Mouse (Mus musculus) kidney, adult 2 months (tissue): ENCODE measurements at regions not wholly inside any gene's neighbourhood (a gene's known extent, or its start where the extent isn't known, plus 50 kb on each side); places are given as distances from the start of the nearest gene placed in this dataset.

Experiments used
- CTCF ChIP-seq: fragments of 200-500 bp; conservative IDR thresholded peaks from 2 replicates; pipeline ENCODE4 v1.5.1; 2011; ENCODE audit warnings: low read depth, mild to moderate bottlenecking, control low read depth, low read length, moderate library complexity, mixed read lengths; ENCODE audit not compliant: insufficient read depth, insufficient read length
- POLR2A ChIP-seq: fragments of 200-500 bp; IDR thresholded peaks from one replicate; pipeline ENCODE4 v1.6.1; 2011; ENCODE audit warnings: low read depth, low read length, control low read depth

- TF ChIP-seq CTCF = no peak
- TF ChIP-seq POLR2A = no peak
Observed at GRCm38 (mm10) chr17:14606356-14606989, 87.6 kb downstream of the Thbs2 start.
